Mouse (Mus musculus) T-helper 17 cell (primary cell): ENCODE measurements around the gene Cytip.

Experiments used
- in situ Hi-C, 2 experiments: fragments of 300-600 bp; cut with MboI, MseI; formaldehyde crosslinking; loops; 1 replicate in 1 of 2; 2 replicates in 1 of 2; pipeline ENCODE4 v1.15.1; 2025; ENCODE audit warnings: high pct_unique_total_duplicates in 2 of 2

Gene Cytip

DNA sequence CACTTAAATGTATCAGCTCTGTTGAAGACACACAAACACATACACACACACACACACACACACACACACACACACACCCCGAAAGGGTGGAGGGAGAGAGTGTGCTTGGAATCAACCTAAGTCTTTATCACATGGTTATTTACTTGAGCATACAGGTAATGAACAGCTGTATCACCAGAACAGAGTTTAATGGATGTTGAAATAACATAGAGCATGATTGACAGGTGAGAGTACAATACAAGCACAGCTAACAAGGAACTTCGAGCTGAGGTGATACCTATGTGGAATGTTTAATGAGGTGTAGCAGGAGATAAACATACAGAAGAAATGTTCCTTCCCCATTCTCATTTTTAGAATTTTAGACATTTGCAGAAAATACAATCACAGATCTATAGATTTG is 62.7 kb downstream of the Cytip start:
- in situ Hi-C loops: loop anchor here (5.0 to 10.0 kb wide), 2 partner anchors 52 to 75 kb away; no protein-coding TSS in a partner anchor

GRCm38 (mm10) chr2:58129903-58130302 is 65.4 kb downstream of the Cytip start:
- in situ Hi-C loops: loop anchor here (5.0 to 10.0 kb wide), 2 partner anchors 55 to 73 kb away; no protein-coding TSS in a partner anchor

- in situ Hi-C loops: loop anchor here in 1 of 2 experiments (25.0 kb wide), 1 partner anchor 1051 kb away; the partner anchor contains the start of genes Ccdc148 and Pkp4
These were observed 84.2 kb downstream of the Cytip start for GRCm38 (mm10) chr2:58111105-58111504.

- in situ Hi-C loops: loop anchor here in 1 of 2 experiments (25.0 kb wide), 1 partner anchor 1054 kb away; the partner anchor contains the start of genes Ccdc148 and Pkp4
These were observed 87.4 kb downstream of the Cytip start for GRCm38 (mm10) chr2:58107887-58108286.

DNA sequence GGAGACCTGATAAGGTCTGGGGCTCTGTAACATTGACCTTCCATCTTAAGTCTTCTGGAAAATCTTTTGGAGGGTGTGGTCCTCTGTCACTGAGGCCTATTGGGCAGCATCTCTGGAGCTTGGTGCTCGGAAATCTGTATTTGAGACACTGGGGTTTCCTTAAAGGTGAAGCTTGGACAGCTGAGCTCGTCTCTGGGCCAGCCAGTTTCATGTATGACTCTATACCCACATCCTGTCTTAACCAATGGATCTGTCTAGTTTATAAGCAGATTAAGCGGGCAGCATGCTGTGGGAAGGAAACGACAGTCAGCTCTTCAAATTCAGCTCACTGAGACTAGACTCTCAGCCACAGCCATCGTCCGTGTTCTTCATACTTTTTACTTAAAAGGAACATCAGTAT is 88.3 kb downstream of the Cytip start:
- in situ Hi-C loops: loop anchor here in 1 of 2 experiments (25.0 kb wide), 1 partner anchor 1055 kb away; the partner anchor contains the start of genes Ccdc148 and Pkp4

GRCm38 (mm10) chr2:58094818-58095217 is 100.5 kb downstream of the Cytip start:
- in situ Hi-C loops: no loop called here

DNA sequence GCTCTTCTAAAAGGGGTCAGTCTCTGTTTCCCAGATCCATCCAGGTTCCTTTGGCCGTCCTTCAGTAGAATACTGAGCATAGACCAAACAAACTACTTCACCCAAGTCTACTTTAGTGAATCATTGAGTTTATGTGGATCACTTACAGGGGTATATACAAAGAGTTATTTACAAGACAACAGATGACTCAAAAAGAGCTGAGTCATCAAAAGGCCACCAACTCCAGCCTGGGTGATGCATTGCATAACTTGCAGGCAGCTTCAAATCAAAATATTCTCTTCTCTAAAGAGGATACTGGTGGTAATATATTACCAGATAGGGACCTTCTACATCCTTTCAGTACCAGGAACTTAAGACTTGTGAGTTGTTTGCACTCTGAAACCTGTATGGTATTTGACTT is 108.9 kb downstream of the Cytip start:
- in situ Hi-C loops: no loop called here

DNA sequence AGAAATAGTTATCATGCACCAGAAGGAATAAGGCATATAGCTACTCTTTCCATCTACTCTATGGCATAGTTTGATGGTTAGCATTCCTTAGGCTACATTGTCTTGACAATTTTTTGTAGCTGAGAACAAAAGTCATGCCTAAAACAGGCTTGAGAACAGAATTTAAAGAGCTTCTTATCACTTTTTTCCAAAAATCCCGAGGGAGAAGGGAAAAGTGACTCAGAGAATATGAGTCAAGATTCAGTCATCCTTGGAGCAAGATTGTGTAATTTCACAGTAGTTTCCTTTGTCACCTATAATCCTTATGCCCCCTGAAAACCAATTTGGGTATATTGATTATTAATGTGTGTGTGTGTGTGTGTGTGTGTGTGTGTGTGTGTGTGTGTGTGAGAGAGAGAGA is 115.5 kb downstream of the Cytip start:
- in situ Hi-C loops: no loop called here
